Mouse (Mus musculus): ENCODE results near the gene Baz2b. TPM values are rescaled to one million over a fixed set of nuclear protein-coding genes. Genes with fewer than 3 reads are reported as not detected.

Gene Baz2b
- polyA plus RNA-seq, 1 experiment from 2014 or later = 54.8 TPM

- Histone ChIP-seq H3K4me1 (replicated peaks) (peaks cover 13% of the 10 kb centered on the region), H3K9me3 (replicated peaks) (no peaks in the 10 kb centered on the region), H3K4me3 (no peak overlapping the region), H3K27ac (ENCODE audit: poor library complexity, severe bottlenecking) (peak overlapping the region; percentile 51; the same call in 1 of the 2 replicates), H3K36me3 (peaks cover 33% of the 10 kb centered on the region), H3K4me2 (no peak overlapping the region), H3K27me3 (replicated peaks) (no peaks in the 10 kb centered on the region), H3K9ac (no peak overlapping the region)
- 51% methylated on average over 5 of the region's 5 CpGs for WGBS
- ATAC-seq (ENCODE audit: insufficient number of reproducible peaks, low FRiP score) = 0 out of 2 replicates have a peak, but pooled peaks have one; percentile 18
Measured at GRCm38 (mm10) chr2:60003038-60003664, 206.5 kb downstream of the Baz2b start.

- no peak for ATAC-seq (ENCODE audit: insufficient number of reproducible peaks, low FRiP score)
- Histone ChIP-seq H3K9me3 (replicated peaks) (no peaks in the 10 kb centered on the region), H3K9ac (no peak overlapping the region), H3K4me2 (no peak overlapping the region), H3K4me3 (no peak overlapping the region), H3K27ac (ENCODE audit: poor library complexity, severe bottlenecking) (no peak overlapping the region), H3K4me1 (replicated peaks) (peaks cover 13% of the 10 kb centered on the region), H3K36me3 (peaks cover 28% of the 10 kb centered on the region), H3K27me3 (replicated peaks) (no peaks in the 10 kb centered on the region)
- WGBS = 92% methylated on average over 4 of the region's 4 CpGs
Measured at GRCm38 (mm10) chr2:60000268-60000667, 209.4 kb downstream of the Baz2b start.

DNA sequence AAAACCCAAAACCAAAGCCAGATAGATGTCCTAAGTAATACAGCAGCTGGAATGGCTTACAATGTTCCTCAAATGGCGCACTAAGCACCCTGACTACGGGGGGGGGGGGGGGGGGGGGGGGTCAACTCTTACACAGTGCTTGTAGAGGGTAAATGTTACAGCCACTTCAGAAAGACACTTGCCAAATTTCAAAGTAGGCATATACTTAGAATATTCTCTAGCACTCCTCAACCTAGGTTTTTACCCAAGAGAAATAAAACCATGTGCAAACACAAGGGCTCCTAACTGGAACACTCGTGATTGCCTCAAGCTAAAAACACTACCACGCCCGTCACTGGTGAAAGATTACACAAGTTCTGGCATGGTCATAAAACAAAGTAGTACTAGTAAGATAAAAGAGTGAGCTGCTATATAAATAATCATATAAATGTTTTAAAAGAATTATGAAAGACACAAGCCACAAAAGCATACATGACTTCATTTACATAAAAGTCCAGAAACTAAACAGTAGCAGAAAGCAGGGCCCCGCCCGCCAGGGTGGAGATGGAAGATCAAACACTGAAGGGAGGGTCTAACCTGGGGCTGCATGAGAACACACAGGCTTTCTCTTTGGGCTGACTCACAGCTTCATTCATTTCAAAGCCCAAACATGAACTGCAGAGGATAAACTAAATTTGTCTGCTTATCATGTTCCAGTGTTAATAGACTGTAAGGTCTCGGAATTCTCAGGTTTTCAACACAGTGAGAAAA, 212.0 kb downstream of the Baz2b start:
- H3K4me2 ChIP-seq = no peak overlapping the region
- WGBS = 85% methylated on average over 7 of the region's 8 CpGs
- H3K4me1 ChIP-seq (replicated peaks) = peaks cover 9% of the 10 kb centered on the region
- H3K9me3 ChIP-seq (replicated peaks) = no peaks in the 10 kb centered on the region
- no peak overlapping the region for H3K4me3 ChIP-seq
- H3K27me3 ChIP-seq (replicated peaks) = no peaks in the 10 kb centered on the region
- no peak overlapping the region for H3K9ac ChIP-seq
- no peak overlapping the region for H3K27ac ChIP-seq (ENCODE audit: poor library complexity, severe bottlenecking)
- H3K36me3 ChIP-seq = peaks cover 14% of the 10 kb centered on the region; the same call in 1 of the 2 replicates
- no peak for ATAC-seq (ENCODE audit: insufficient number of reproducible peaks, low FRiP score)

DNA sequence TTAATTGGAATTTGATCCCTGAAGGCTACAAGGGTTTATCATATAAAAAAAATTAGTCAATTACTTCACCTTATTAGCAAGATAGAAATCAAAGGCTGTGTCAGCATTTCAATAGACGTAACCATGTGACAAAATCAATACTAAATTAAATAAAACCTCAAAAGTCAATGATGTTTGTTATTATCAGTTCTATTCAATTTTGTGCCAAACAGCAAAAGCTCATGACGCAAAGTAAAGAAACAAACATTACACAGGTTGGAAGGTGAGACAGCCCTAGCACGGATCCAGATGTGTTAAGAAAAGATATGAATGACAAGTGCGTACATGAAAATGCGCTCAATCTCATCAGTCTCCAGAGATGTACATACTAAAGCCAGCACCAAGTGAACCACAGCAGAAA, 212.7 kb downstream of the Baz2b start:
- Histone ChIP-seq H3K27ac (ENCODE audit: poor library complexity, severe bottlenecking) (no peak overlapping the region), H3K4me1 (replicated peaks) (peaks cover 16% of the 10 kb centered on the region), H3K36me3 (peaks cover 14% of the 10 kb centered on the region; the same call in 1 of the 2 replicates), H3K9me3 (replicated peaks) (no peaks in the 10 kb centered on the region), H3K4me3 (no peak overlapping the region), H3K27me3 (replicated peaks) (no peaks in the 10 kb centered on the region), H3K9ac (no peak overlapping the region), H3K4me2 (no peak overlapping the region)
- WGBS = 90% methylated on average over 5 of the region's 5 CpGs
- no peak for ATAC-seq (ENCODE audit: insufficient number of reproducible peaks, low FRiP score)

DNA sequence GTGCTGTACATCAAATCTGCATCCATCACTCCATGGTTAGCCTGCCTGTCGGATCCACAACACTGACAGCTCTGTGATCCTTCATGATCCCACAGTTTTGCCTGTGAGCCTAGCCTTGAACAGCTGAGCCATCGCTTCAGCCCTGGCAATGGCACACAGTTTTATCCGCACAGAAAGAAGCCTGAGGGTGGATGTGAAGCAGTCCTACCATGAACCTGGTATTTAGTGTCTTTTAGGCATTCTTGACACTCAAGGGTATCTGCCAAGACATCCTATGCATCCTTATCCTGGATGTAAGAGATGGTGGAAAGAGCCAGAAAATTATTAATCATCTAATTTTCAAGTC, 216.5 kb downstream of the Baz2b start:
- H3K36me3 ChIP-seq = 0 out of 2 replicates have a peak, but pooled peaks cover 2% of the 10 kb centered on the region
- H3K4me3 ChIP-seq = no peak overlapping the region
- H3K9me3 ChIP-seq (replicated peaks) = no peaks in the 10 kb centered on the region
- H3K9ac ChIP-seq = no peak overlapping the region
- H3K4me1 ChIP-seq (replicated peaks) = peaks cover 28% of the 10 kb centered on the region
- WGBS = 77% methylated on average over 3 of the region's 3 CpGs
- no peak overlapping the region for H3K4me2 ChIP-seq
- ATAC-seq (ENCODE audit: insufficient number of reproducible peaks, low FRiP score) = no peak
- H3K27me3 ChIP-seq (replicated peaks) = no peaks in the 10 kb centered on the region
- H3K27ac ChIP-seq (ENCODE audit: poor library complexity, severe bottlenecking) = no peak overlapping the region

DNA sequence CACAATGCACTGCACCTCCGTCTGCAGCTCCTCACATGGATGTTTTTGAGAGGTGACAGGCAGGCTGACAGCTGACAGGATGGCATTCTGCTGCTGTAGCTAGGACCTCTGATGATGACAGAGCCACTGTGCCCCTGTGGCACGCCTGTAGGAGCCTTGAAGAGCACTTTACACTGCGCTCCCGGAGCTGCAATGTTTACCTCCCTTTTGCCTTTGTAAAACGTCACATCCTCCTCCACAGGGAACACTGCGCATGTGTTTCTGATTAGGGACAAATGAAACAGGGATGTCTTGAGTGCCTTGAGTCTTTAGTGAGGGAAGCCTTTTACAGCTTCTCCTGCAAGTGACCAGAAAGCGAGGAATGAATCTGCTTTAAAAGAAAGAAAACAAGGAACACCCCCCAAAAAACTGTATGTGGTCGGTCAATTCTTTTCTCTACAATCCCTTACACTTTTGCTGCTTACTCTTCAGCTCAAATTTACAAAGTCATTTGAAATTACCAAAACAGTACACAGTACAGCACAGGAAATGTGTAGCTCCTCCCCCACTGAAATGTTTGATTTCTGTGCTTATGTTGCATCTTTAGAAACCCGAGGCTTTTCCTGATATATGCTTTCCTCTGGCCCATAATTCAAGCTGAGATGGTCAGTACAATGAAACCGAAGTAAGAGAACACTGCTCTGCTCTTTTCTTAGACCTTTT, 217.0 kb downstream of the Baz2b start:
- H3K4me1 ChIP-seq (replicated peaks) = peaks cover 32% of the 10 kb centered on the region
- peak overlapping the region; percentile 26; the same call in 1 of the 2 replicates for H3K4me2 ChIP-seq
- H3K9me3 ChIP-seq (replicated peaks) = no peaks in the 10 kb centered on the region
- peak; percentile 6; the same call in 1 of the 2 replicates for ATAC-seq (ENCODE audit: insufficient number of reproducible peaks, low FRiP score)
- no peak overlapping the region for H3K4me3 ChIP-seq
- H3K27ac ChIP-seq (ENCODE audit: poor library complexity, severe bottlenecking) = peak overlapping the region; percentile 10; the same call in 1 of the 2 replicates
- no peak overlapping the region for H3K9ac ChIP-seq
- WGBS = 49% methylated on average over 10 of the region's 10 CpGs
- no peaks in the 10 kb centered on the region for H3K27me3 ChIP-seq (replicated peaks)
- 0 out of 2 replicates have a peak, but pooled peaks cover 2% of the 10 kb centered on the region for H3K36me3 ChIP-seq

DNA sequence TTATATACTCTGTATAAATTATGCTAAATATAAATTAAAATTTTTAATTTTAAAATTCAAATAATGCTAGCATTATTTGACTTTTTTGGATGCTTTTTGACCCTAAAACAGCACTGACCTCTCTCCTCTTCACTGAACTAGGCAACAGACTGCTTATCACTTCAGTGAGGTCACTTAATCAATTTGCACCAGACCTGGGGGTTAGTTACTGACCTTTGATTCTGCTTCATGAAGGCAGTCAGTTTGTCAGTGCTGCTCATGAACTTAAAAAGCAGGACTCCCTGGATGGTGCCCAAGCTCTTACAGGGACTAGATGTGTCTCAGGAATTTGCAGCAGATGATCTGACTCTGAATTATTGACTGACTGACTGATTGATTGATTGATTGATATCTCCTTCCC, 217.9 kb downstream of the Baz2b start:
- Histone ChIP-seq H3K27me3 (replicated peaks) (no peaks in the 10 kb centered on the region), H3K4me1 (replicated peaks) (peaks cover 37% of the 10 kb centered on the region), H3K4me2 (no peak overlapping the region), H3K27ac (ENCODE audit: poor library complexity, severe bottlenecking) (no peak overlapping the region), H3K4me3 (no peak overlapping the region), H3K36me3 (0 out of 2 replicates have a peak, but pooled peaks cover 2% of the 10 kb centered on the region), H3K9ac (no peak overlapping the region), H3K9me3 (replicated peaks) (no peaks in the 10 kb centered on the region)
- ATAC-seq (ENCODE audit: insufficient number of reproducible peaks, low FRiP score) = no peak

DNA sequence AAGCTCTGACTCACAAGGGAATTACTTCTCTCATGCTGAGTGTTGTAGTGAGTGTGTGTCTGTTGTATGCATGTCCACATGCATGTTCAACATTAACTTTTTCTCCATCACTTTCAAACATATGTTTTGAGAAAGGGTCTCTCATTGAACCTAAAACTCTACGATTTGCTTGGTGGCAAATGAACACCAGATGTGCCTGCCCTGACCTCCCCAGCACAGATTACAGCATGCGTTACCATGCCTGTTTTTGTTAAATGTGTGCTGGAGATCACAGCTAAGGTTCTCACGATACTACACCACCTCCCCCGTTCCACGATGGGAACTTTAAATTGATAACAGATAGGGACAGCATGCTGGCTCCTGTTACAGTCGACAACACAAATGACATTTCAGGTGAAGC, 222.1 kb downstream of the Baz2b start:
- no peaks in the 10 kb centered on the region for H3K27me3 ChIP-seq (replicated peaks)
- no peak overlapping the region; the same call in 1 of the 2 replicates for H3K27ac ChIP-seq (ENCODE audit: poor library complexity, severe bottlenecking)
- no peak overlapping the region for H3K4me2 ChIP-seq
- no peak overlapping the region for H3K9ac ChIP-seq
- WGBS = 21% methylated on average over 6 of the region's 6 CpGs
- H3K9me3 ChIP-seq (replicated peaks) = no peaks in the 10 kb centered on the region
- ATAC-seq (ENCODE audit: insufficient number of reproducible peaks, low FRiP score) = no peak
- no peaks in the 10 kb centered on the region for H3K36me3 ChIP-seq
- peaks cover 29% of the 10 kb centered on the region for H3K4me1 ChIP-seq (replicated peaks)
- no peak overlapping the region for H3K4me3 ChIP-seq

- Histone ChIP-seq H3K27ac (ENCODE audit: poor library complexity, severe bottlenecking) (peak overlapping the region; percentile 32; the same call in 1 of the 2 replicates), H3K36me3 (peaks cover 26% of the 10 kb centered on the region), H3K27me3 (replicated peaks) (no peaks in the 10 kb centered on the region), H3K4me3 (no peak overlapping the region), H3K4me1 (replicated peaks) (peaks cover 33% of the 10 kb centered on the region), H3K9ac (no peak overlapping the region), H3K9me3 (replicated peaks) (no peaks in the 10 kb centered on the region), H3K4me2 (no peak overlapping the region)
- 46% methylated on average over 6 of the region's 6 CpGs for WGBS
- no peak for ATAC-seq (ENCODE audit: insufficient number of reproducible peaks, low FRiP score)
Measured at GRCm38 (mm10) chr2:59979488-59980220, 230.0 kb downstream of the Baz2b start.

DNA sequence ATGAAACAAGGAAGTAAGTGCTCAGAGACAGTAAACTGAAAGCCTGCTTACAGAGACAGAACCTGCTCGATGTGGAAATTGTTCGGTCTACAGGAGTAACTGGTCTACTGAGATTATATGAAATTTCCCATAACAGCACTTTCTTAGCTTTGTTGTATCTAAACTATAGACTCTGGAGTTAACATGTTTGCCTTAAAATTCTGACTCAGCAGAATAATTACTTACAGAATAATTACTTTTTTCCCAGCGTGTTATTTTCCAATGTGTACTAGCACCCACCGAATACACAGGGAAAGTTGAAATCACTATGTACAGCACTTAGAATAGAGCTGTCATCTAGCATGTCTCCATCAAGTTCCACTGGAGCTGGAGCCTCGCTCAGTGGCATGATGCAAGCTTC, 233.0 kb downstream of the Baz2b start:
- Histone ChIP-seq H3K27ac (ENCODE audit: poor library complexity, severe bottlenecking) (no peak overlapping the region), H3K9me3 (replicated peaks) (no peaks in the 10 kb centered on the region), H3K27me3 (replicated peaks) (no peaks in the 10 kb centered on the region), H3K4me3 (no peak overlapping the region), H3K4me1 (replicated peaks) (peaks cover 53% of the 10 kb centered on the region), H3K36me3 (peaks cover 29% of the 10 kb centered on the region), H3K9ac (no peak overlapping the region), H3K4me2 (no peak overlapping the region)
- 76% methylated on average over 5 of the region's 5 CpGs for WGBS
- no peak for ATAC-seq (ENCODE audit: insufficient number of reproducible peaks, low FRiP score)

DNA sequence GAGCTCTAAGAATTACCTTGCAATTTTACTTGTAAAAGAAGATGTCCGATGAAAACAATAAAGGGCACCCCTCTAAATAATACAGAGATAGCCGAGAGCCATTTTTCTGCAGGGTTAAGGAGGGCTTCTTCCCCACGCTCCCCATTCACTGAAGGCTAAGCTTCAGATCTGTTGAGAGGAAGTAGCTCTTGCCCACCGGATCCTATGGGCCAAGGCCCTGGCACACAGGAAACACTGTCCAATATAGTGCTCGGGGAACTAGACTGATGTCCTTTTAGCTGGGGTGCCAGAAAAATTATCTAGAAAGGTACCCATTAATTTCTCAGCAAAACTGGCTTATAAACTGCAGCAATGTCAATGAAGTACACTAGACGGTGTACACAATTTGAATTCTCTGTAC, 233.9 kb downstream of the Baz2b start:
- WGBS = 88% methylated on average over 6 of the region's 6 CpGs
- Histone ChIP-seq H3K4me1 (replicated peaks) (peaks cover 58% of the 10 kb centered on the region), H3K36me3 (peaks cover 29% of the 10 kb centered on the region), H3K4me2 (no peak overlapping the region), H3K4me3 (no peak overlapping the region), H3K9me3 (replicated peaks) (no peaks in the 10 kb centered on the region), H3K27ac (ENCODE audit: poor library complexity, severe bottlenecking) (no peak overlapping the region), H3K9ac (no peak overlapping the region), H3K27me3 (replicated peaks) (no peaks in the 10 kb centered on the region)
- ATAC-seq (ENCODE audit: insufficient number of reproducible peaks, low FRiP score) = no peak
